Mouse (Mus musculus) spleen, postnatal 36 days (tissue): Measurements from ENCODE around the gene Susd3.

Source experiments
- DNase-seq, 2 experiments: peaks; one replicate each; pipeline ENCODE4 v3.0.0; 2022; ENCODE audit warnings: low spot score in 2 of 2, mixed read lengths in 1 of 2

The Susd3 gene

DNA sequence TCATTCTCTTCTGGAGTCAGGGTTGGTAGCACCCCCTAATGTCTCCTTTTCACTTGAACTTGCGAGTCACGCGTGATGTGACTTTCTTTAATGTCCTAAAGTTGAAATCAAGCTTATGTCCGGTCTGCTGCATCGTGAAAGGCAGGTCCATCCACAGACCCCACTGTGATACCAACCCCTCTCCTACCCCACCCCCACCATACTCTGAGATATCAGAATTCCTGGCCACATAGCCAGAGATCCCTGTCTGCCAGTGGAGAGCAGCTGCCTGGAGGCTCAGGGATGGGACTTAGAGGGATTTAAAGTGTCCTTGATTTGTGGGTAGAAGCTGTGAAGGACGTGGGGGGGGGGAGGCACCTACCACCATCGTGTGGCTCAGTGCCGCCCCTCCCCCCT, at the start of gene Susd3:
Gene Susd3 (minus strand): TSS at position 240 of the 396 bp plus-strand sequence.
- DNase-seq = no peak

GRCm38 (mm10) chr13:49296270-49296669, 47.8 kb upstream of the Susd3 start:
- no peak for DNase-seq

- DNase-seq = no peak
These were observed 45.6 kb upstream of the Susd3 start for GRCm38 (mm10) chr13:49294108-49294507.

DNA sequence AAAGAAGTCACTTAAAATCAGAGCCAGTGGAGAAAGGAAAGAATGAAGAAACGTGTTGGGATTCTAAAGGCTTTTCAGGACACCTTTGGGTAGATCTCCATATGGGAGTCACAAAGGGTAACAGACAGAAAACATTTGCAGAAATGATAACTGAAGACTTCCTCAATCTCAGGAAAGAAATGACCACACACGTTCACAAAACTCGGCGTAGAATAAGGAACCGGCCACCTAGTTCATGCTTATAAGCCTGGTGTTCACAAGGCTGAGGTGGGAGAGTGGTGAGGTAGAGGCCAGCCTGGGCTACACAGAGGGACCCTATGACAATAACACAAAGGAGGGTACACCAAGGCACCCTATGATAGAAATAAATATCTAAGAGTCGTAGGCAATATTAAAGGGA, 43.4 kb upstream of the Susd3 start:
- DNase-seq = no peak

DNA sequence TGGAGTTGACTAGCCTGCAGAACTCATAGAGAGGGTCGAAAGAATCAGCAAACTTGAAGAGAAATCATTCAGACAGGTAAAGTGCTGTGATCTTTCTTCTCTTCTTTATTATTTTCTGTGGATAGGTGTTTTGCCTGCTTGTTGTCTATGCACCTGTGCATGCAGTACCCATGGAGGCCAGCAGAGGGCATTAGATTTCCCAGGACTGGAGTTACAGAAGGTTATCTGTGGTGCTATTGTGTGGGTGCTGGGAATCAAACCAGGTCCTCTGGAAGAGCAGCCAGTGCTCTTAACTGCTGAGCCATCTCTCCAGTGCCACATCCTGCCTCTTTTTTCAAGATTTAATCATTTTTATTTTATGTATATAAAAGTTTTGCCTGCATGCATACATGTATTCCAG, 42.9 kb upstream of the Susd3 start:
- DNase-seq = no peak

DNA sequence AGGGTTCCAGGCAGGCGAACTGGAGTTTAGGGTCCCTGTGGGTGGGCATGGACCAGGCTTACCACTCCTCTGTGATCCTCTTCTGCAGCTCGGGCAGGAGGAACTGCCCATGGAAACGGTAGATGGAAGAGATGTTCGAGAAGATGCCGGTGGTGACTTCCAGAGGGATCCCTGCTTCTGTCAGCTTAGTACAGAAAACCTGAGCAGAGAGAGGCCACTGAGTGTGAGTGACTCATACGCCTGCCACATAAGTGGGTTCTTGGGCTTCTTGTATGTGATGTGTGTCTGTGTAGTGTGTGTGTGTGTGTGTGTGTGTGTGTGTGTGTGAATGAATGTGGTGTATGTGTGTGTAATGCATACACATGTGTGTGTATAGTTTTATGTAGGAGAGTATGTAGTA, 38.7 kb upstream of the Susd3 start:
- DNase-seq = no peak

GRCm38 (mm10) chr13:49286750-49287149, 38.2 kb upstream of the Susd3 start:
- DNase-seq = no peak

DNA sequence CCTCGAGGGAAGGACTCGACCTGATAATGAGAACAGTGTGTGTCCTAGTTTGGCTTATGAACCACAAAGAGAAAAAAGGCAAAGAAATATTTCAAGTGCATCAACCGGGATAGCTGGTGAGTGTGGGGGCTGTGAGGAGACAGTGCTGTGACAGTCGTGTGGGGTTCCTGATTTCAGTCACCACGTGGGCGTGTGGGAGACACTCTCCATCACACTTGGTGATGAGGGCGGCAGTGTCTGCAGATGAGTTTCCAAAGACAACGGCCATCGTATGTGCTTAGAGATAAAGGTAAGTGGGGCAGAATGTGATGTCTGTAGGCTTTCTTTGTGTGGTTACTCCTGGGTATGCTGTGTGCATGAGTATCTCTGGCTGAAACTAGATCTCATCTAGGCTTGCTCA, 35.2 kb upstream of the Susd3 start:
- DNase-seq = no peak

- DNase-seq = no peak
These were observed 33.7 kb upstream of the Susd3 start for GRCm38 (mm10) chr13:49282168-49282567.

DNA sequence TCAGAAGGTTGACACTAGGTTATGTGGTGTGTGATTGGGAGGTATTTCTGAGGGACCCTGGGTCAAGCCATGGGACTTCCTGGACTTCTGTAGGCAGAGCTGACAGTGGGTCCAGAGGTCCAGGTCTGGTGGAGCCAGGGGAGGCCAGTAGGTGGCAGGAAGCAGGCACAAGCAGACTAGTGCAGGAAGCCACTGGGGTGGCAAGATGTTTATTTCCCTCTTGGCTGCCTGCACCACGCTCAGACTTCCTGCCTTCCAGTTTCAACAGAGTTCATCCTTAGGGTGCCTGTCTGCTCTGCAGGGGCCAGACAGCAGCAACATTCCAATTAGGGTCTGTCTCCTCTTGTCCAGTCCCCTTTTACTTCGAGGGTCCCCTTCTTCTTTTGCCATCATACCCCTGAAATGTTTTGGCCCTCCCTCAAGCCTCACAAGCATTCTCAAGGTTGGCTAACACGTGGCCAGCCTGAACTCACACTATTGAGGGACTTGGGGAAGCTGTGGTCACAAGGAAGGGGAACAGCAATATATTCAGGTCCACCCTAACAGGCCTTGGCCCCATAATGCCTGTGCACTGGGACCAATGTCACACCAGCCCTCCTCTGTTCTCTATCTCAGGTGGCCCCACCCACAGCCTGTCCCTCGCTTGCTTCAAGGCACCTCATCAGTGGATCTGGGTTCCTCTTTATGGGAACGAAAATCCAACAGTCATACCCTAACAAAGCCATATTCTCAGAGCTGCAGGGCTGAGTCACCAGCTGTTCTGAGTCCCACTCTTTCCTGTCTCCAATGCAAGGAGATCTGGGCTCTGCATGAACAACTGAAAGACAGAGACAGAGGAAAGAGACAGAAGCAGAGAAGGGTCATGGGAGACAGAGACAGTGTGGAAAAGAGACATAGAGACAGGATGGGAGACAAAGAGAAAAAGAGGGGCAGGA, 23.6 kb upstream of the Susd3 start:
- DNase-seq = peak; percentile 64 to 67

DNA sequence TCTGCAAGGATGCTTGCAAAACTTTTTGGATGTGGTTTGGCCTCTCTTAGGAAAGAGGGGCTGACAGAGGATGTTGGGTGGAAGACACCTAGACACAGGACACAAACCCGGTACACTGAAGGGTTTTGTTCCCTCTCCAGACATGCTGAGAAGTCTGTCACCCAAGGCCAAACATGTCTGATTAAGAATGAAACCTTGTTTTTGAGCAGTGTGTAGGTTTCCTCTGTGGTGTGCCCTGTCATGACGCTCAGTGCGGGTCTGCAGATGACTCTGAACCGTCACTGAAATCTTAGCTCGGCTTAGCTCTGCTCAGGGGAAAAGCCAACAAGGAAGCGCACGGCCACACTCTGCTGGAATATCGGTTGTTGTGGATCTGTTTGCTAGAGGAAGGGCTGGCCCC, 22.0 kb upstream of the Susd3 start:
- no peak for DNase-seq

DNA sequence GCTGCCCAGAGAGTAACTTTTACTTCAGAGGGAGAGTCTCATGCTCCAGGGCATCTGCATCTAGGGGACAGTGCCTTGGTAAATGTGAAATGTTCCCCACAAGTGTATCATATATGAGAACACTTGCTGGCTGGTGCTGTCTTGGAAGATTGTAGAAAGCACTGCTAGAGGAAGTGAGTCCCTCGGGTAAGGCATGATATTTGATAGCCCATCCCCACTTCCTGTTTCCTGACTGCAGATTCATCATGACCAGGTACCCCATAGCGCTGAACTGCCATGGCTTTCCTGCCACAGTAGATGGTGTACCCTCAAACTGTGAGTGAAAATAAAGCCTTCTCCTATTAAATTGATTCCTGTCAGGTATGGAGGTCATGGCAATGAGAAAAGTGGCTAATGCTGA, 19.1 kb upstream of the Susd3 start:
- peak in 1 of 2 experiments; percentile 50 for DNase-seq

DNA sequence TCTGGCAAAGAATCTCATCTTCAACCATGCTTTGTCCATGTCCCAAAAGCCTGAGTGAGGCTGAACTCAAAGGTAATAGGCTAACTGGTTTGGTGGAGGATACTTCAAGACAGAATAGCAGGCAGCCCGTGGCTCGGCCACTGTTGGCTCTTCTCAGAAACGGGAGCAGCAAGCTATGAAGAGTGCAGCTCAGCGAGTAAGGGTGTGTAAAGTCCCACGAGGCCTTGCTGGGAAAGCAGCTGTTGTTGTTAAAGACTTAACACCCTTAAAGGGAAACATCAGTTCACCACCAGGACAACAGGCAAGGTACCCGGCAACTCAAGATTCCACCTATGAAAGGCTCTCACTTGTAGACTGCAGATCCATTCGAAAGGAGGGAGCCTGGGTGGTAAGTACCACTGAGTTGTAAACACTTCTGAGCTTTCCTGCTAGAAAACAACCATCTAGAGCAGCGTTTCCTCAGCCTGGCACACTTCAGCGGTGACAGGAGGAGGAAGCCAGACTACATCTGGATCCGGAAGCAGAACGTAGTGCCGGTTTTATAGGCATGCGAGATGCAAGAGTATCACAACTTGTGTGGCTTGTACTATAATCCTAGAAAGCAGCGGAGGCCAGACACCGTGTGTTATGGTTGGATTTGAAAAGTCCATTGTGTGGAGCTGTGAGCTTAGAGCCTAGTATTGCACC, 11.7 kb upstream of the Susd3 start:
- DNase-seq = peak; percentile 55 to 60

- DNase-seq = no peak
These were observed 9.4 kb upstream of the Susd3 start for GRCm38 (mm10) chr13:49257819-49258313.

DNA sequence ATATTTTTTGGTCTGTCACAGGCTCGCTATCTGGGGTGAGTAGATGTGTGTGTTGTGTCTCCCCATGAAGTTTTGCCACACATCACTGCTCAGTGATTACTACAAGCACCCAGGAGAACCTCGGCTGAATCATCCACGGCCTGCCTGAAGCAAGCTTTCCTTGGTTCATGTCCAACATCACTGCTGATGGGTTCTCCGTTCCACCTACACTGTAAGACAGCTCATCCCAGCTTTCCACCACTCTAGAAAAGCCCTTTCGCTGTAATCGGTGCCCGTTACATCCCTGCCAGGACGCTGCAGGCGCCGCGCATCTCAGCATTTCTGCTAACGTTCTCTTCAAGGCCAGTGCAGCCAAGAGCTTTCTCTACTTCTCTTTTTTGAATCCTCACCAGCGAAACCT, 4.2 kb upstream of the Susd3 start:
- DNase-seq = no peak

DNA sequence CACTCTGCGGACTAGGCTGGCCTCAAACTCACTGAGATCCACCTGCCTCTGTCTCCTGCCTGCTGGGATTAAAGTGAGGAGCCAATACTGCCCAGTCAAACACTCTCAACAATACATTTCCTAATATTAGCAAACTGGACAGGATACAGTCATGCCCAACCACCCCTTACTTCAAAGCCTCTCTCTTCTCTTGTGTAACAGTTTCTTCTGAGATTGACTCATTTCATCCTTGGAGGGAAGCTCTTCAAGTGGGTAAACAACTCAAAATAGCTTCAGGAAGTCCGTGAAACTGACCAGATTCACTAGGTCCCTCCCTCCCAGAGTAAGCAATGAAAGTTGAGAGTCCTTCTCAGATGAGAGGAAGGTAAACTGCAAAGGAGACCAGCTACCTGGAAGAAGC, 3.6 kb upstream of the Susd3 start:
- DNase-seq = no peak

- DNase-seq = peak; percentile 71 to 74
These were observed 2.4 kb upstream of the Susd3 start for GRCm38 (mm10) chr13:49250716-49251517.

GRCm38 (mm10) chr13:49249634-49250033, 1.1 kb upstream of the Susd3 start:
- no peak for DNase-seq

- DNase-seq = peak in 1 of 2 experiments; percentile 65
These were observed 417 bp upstream of the Susd3 start for GRCm38 (mm10) chr13:49248923-49249322.

DNA sequence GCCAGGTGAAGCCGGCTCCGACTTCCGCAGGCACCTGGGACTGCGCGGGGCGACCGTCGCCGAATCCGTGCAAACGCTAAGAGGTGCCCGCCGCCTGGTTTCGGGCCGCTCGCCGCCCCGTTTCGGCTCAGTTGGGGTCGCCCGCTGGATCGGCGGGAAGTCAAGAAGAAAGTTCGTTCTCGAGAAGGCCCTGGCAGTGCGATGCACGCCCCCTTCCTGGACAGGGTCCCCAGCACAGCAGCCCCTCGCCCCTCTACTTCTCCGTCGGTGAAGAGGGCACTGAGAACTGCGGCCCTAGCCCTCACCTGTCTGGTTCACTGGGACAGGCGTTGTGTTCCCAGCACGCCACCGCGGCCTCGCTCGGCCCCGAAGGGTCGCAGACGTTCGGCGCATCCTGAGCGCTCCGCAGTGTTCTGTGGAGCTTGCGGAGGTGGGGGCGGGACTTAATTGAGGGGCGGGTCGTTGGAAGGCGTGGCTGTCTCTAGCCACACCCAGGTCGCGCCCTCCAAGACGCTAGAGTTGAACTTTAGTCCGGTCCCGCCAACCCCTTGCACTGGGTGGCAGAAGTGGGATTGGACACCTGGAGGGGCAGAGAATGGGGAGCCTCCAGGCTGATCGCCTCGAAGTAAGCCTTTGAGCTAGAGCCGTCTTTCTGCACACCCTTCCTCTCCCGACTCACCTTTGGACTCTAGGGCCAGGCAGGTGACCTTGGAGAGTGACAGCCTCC, 603 bp downstream of the Susd3 start:
- peak; percentile 64 to 68 for DNase-seq

DNA sequence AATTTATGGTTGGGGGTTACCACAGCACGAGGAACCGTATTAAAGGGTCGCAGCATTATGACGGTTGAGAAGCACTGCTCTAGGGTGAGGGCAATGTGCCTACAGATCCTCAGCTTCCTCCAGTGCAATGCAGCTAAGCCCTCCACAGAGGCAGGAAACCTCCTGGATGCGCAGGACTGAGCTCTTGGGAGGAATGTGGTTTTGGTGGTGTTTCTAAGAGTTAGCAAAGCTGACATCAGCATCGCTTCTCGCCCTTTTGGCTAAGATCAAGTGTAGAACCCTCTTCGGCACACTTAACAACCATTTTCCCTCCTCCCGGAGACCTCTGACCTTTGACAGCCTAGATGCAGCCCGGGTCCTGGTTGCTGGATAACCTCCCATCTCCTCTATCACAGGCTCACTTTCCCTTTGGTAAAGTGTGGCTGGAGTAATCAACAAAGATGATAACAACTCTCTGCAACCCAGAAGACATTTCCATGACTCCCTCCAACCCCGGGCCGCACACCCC, 1.2 kb downstream of the Susd3 start:
- no peak for DNase-seq
